Mouse (Mus musculus) cerebellum, adult 9-10 months (tissue): ENCODE measurements around the gene Pom121l12.

ENCODE experiments used
- DNase-seq: peaks from one replicate; pipeline ENCODE4 v3.0.0; 2022

The Pom121l12 gene

DNA sequence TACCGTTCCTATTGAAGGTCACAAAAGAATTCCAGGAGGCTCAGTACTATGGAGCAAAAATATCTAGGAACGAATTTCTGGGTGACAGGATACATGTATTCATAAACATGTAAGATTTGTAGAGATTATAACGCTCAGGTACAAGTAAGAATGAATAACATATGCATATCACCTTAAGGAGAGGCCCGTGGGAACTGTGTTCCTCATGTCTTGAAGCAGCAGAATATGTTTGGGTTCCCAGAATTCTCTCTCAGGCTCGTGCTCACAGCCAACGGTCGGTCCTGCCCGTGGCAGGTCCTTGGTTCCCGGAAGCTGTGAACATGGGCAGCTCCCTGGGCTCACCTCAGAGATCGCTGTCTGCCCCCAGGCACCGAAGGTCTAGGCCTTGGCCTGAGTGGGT lies at the start of gene Pom121l12:
Pom121l12 (plus strand) TSS at position 301 of the 400 bp plus-strand sequence.
- DNase-seq, result no peak

DNA sequence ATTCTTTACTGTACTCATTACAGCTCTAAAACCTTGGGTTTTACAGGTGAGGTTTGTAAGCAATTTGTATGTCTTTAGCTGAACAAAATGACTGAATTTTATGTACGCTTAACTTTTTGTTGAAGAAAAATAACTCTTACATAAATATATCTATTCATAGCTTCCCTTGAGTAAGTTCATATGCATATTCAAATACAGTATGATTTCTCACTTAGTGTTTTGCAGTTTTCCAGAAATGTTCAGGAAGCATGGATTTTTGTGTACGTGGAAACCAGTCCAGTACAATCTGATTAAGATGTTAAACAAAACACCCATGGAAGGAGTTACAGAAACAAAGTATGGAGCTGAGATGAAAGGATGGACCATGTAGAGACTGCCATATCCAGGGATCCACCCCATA lies 12.8 kb downstream of the Pom121l12 start:
- no peak for DNase-seq
